Mouse (Mus musculus): ENCODE measurements around the gene Gm5134. TPM values are rescaled to one million over a fixed set of nuclear protein-coding genes. Genes with fewer than 3 reads are reported as not detected.
"Not testable (repeated sequence)": the region's sequence is repeated elsewhere in the genome, so short reads cannot be mapped to it uniquely, and the experiment has no call there.

The Gm5134 gene
- polyA plus RNA-seq, 1 experiment from 2014 or later = 0.16 TPM

GRCm38 (mm10) chr10:75978119-75978834 lies 24.0 kb downstream of the Gm5134 start:
- Histone ChIP-seq H3K4me1 (replicated peaks; ENCODE audit: insufficient read depth, low read length) (no peaks in the 10 kb centered on the region), H3K27me3 (ENCODE audit: insufficient read depth, low read length) (no peaks in the 10 kb centered on the region), H3K9me3 (replicated peaks; ENCODE audit: low read length) (no peaks in the 10 kb centered on the region), H3K4me3 (replicated peaks; ENCODE audit: low read depth, low read length) (no peak overlapping the region), H3K27ac (no peak overlapping the region), H3K36me3 (ENCODE audit: insufficient read depth, low read length) (no peaks in the 10 kb centered on the region), H3K9ac (ENCODE audit: low read depth, low read length) (no peak overlapping the region), H3K4me2 (ENCODE audit: low read length) (no peak overlapping the region)
- 0 out of 2 replicates have a peak, but pooled peaks have one; percentile 33 for ATAC-seq (replicated peaks; ENCODE audit: low FRiP score, low read depth)
- DNase-seq (ENCODE audit: low spot score) = no peak
- no peak for TF ChIP-seq CTCF (IDR thresholded peaks at IDR 0.05; ENCODE audit: low read depth)
- 52% methylated on average over 10 of the region's 10 CpGs for WGBS

- H3K4me2 ChIP-seq (ENCODE audit: low read length) = no peak overlapping the region
- no peaks in the 10 kb centered on the region for H3K36me3 ChIP-seq (ENCODE audit: insufficient read depth, low read length)
- H3K4me1 ChIP-seq (replicated peaks; ENCODE audit: insufficient read depth, low read length) = no peaks in the 10 kb centered on the region
- H3K27me3 ChIP-seq (ENCODE audit: insufficient read depth, low read length) = no peaks in the 10 kb centered on the region
- no peak for ATAC-seq (replicated peaks; ENCODE audit: low FRiP score, low read depth)
- TF ChIP-seq CTCF (IDR thresholded peaks at IDR 0.05; ENCODE audit: low read depth) = no peak
- no peak overlapping the region for H3K27ac ChIP-seq
- no peak overlapping the region for H3K4me3 ChIP-seq (replicated peaks; ENCODE audit: low read depth, low read length)
- no peak overlapping the region for H3K9ac ChIP-seq (ENCODE audit: low read depth, low read length)
- 94% methylated on average over 5 of the region's 5 CpGs for WGBS
- H3K9me3 ChIP-seq (replicated peaks; ENCODE audit: low read length) = no peaks in the 10 kb centered on the region
- DNase-seq (ENCODE audit: low spot score) = no peak
Observed at GRCm38 (mm10) chr10:75978835-75979157, 24.5 kb downstream of the Gm5134 start.

GRCm38 (mm10) chr10:75979432-75979831 lies 25.1 kb downstream of the Gm5134 start:
- Histone ChIP-seq H3K4me2 (ENCODE audit: low read length) (no peak overlapping the region), H3K27me3 (ENCODE audit: insufficient read depth, low read length) (no peaks in the 10 kb centered on the region), H3K9me3 (replicated peaks; ENCODE audit: low read length) (no peaks in the 10 kb centered on the region), H3K27ac (no peak overlapping the region), H3K4me1 (replicated peaks; ENCODE audit: insufficient read depth, low read length) (no peaks in the 10 kb centered on the region), H3K36me3 (ENCODE audit: insufficient read depth, low read length) (no peaks in the 10 kb centered on the region), H3K9ac (ENCODE audit: low read depth, low read length) (no peak overlapping the region), H3K4me3 (replicated peaks; ENCODE audit: low read depth, low read length) (no peak overlapping the region)
- ATAC-seq (replicated peaks; ENCODE audit: low FRiP score, low read depth) (no peak), DNase-seq (ENCODE audit: low spot score) (no peak)
- no peak for TF ChIP-seq CTCF (IDR thresholded peaks at IDR 0.05; ENCODE audit: low read depth)
- 72% methylated on average over 3 of the region's 3 CpGs for WGBS

- Histone ChIP-seq H3K9me3 (replicated peaks; ENCODE audit: low read length) (no peaks in the 10 kb centered on the region), H3K36me3 (ENCODE audit: insufficient read depth, low read length) (no peaks in the 10 kb centered on the region), H3K27ac (no peak overlapping the region), H3K9ac (ENCODE audit: low read depth, low read length) (no peak overlapping the region), H3K27me3 (ENCODE audit: insufficient read depth, low read length) (no peaks in the 10 kb centered on the region), H3K4me2 (ENCODE audit: low read length) (no peak overlapping the region), H3K4me3 (replicated peaks; ENCODE audit: low read depth, low read length) (no peak overlapping the region), H3K4me1 (replicated peaks; ENCODE audit: insufficient read depth, low read length) (no peaks in the 10 kb centered on the region)
- 74% methylated on average over 4 of the region's 4 CpGs for WGBS
- no peak for DNase-seq (ENCODE audit: low spot score)
- no peak for ATAC-seq (replicated peaks; ENCODE audit: low FRiP score, low read depth)
- no peak for TF ChIP-seq CTCF (IDR thresholded peaks at IDR 0.05; ENCODE audit: low read depth)
Observed at GRCm38 (mm10) chr10:75990430-75991042, 36.2 kb downstream of the Gm5134 start.

- Histone ChIP-seq H3K36me3 (ENCODE audit: insufficient read depth, low read length) (no peaks in the 10 kb centered on the region), H3K4me2 (ENCODE audit: low read length) (no peak overlapping the region), H3K27me3 (ENCODE audit: insufficient read depth, low read length) (no peaks in the 10 kb centered on the region), H3K9ac (ENCODE audit: low read depth, low read length) (no peak overlapping the region), H3K9me3 (replicated peaks; ENCODE audit: low read length) (no peaks in the 10 kb centered on the region), H3K4me3 (replicated peaks; ENCODE audit: low read depth, low read length) (no peak overlapping the region), H3K27ac (no peak overlapping the region), H3K4me1 (replicated peaks; ENCODE audit: insufficient read depth, low read length) (no peaks in the 10 kb centered on the region)
- ATAC-seq (replicated peaks; ENCODE audit: low FRiP score, low read depth) = no peak
- no peak for DNase-seq (ENCODE audit: low spot score)
- no peak for TF ChIP-seq CTCF (IDR thresholded peaks at IDR 0.05; ENCODE audit: low read depth)
- WGBS = 82% methylated on average over 15 of the region's 15 CpGs
Observed at GRCm38 (mm10) chr10:75993616-75994240, 39.4 kb downstream of the Gm5134 start.

GRCm38 (mm10) chr10:75994531-75995210 lies 40.4 kb downstream of the Gm5134 start:
- WGBS = 82% methylated on average over 11 of the region's 13 CpGs
- DNase-seq (ENCODE audit: low spot score); H3K9ac ChIP-seq (ENCODE audit: low read depth, low read length); ATAC-seq (replicated peaks; ENCODE audit: low FRiP score, low read depth); H3K27ac ChIP-seq; H3K27me3 ChIP-seq (ENCODE audit: insufficient read depth, low read length); H3K36me3 ChIP-seq (ENCODE audit: insufficient read depth, low read length); H3K4me1 ChIP-seq (replicated peaks; ENCODE audit: insufficient read depth, low read length); H3K4me2 ChIP-seq (ENCODE audit: low read length); H3K9me3 ChIP-seq (replicated peaks; ENCODE audit: low read length); H3K4me3 ChIP-seq (replicated peaks; ENCODE audit: low read depth, low read length): not testable (repeated sequence)

All from kidney, postnatal 0 days (tissue).